Mouse (Mus musculus): Measurements from ENCODE around the gene Asxl1. TPM values are rescaled to one million over a fixed set of nuclear protein-coding genes. Genes with fewer than 3 reads are reported as not detected.
A peak's percentile ranks its signal among the peaks of the same experiment; 100 is the strongest.

The Asxl1 gene
- total and polyA plus RNA-seq, 3 experiments, result 15.2 to 35.5 TPM; not detected in 1

DNA sequence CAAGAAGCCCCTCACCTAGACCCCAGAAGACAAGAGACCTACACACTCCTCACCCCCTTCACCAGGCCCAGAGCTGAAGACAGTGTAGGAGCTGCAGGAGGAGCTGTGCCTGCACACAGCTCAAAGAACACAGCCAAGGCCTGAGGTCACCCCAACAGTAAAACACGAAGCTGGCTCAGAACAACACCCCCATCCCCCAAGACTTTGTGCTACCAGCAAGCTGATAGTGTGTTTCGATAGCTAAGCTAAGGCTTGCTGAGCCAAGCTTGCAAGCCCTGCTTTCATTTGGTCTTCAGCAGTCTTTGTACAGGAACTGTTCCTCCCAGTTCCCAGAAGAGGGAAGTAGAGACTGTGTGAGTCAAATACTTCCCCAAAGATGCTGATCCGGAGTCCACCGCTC is 46.8 kb upstream of the Asxl1 start:
- DNase-seq (ENCODE audit: low read depth, low spot score), result peak; percentile 94
- Histone ChIP-seq H3K79me2 (ENCODE audit: control insufficient read depth, insufficient read depth, low read length, poor library complexity) (peaks cover 27% of the 10 kb centered on the region), H3K27me3 (ENCODE audit: control insufficient read depth in 1 of 2, insufficient read depth in 2 of 2, low read length in 2 of 2) (no peaks in the 10 kb centered on the region), H3K27ac (ENCODE audit: control insufficient read depth, low read depth, low read length) (peak overlapping the region; percentile 97), H3K9me3 (replicated peaks; ENCODE audit: insufficient read depth, low read length) (no peaks in the 10 kb centered on the region), H3K36me3 (ENCODE audit: control insufficient read depth in 1 of 2, insufficient read depth in 2 of 2, low read length in 2 of 2) (peaks cover 0 to 22% of the 10 kb centered on the region in 2 experiments; a peak in 2 of 4 replicates), H3K4me3 (ENCODE audit: control insufficient read depth in 1 of 2, insufficient read depth in 1 of 2, low read depth in 2 of 2, low read length in 2 of 2) (peak overlapping the region; percentile 13 to 38), H3K9ac (ENCODE audit: control insufficient read depth, low read depth, low read length, poor library complexity, severe bottlenecking) (peak overlapping the region; percentile 59), H3K4me1 (ENCODE audit: control insufficient read depth in 1 of 2, insufficient read depth in 2 of 2, low read length in 2 of 2) (peaks cover 0 to 27% of the 10 kb centered on the region in 2 experiments; a peak in 3 of 4 replicates)
- TF ChIP-seq MAZ (IDR thresholded peaks at IDR 0.05; ENCODE audit: low read depth, low read length) (no peak), MYC (IDR thresholded peaks at IDR 0.05; ENCODE audit: low read depth, low read length) (no peak), ELF1 (IDR thresholded peaks at IDR 0.05; ENCODE audit: low read depth, low read length) (0 out of 2 replicates have a peak, but pooled peaks have one; percentile 4), MXI1 (IDR thresholded peaks at IDR 0.05; ENCODE audit: low read depth, low read length) (peak; percentile 55; the same call in 1 of the 2 replicates), ZNF384 (IDR thresholded peaks at IDR 0.05; ENCODE audit: low read depth, low read length) (no peak), ZKSCAN1 (IDR thresholded peaks at IDR 0.05; ENCODE audit: low read depth, low read length) (no peak), ZC3H11A (IDR thresholded peaks at IDR 0.05; ENCODE audit: low read depth, low read length) (peak; percentile 31), TAL1 (IDR thresholded peaks at IDR 0.05; ENCODE audit: low read length) (no peak), SIN3A (IDR thresholded peaks at IDR 0.05; ENCODE audit: low read length) (peak; percentile 46; the same call in 1 of the 2 replicates), USF2 (IDR thresholded peaks at IDR 0.05; ENCODE audit: borderline replicate concordance in 1 of 2, insufficient read depth in 1 of 2, low read depth in 1 of 2, low read length in 2 of 2) (no peak), ETS1 (IDR thresholded peaks at IDR 0.05; ENCODE audit: low read depth, low read length) (peak; percentile 81), MAFK (IDR thresholded peaks at IDR 0.05; ENCODE audit: borderline replicate concordance, low read depth, low read length) (no peak), UBTF (IDR thresholded peaks at IDR 0.05; ENCODE audit: borderline replicate concordance, insufficient read depth, low read depth, low read length) (no peak), ZMIZ1 (IDR thresholded peaks at IDR 0.05; ENCODE audit: low read depth, low read length) (no peak), EP300 (IDR thresholded peaks at IDR 0.05; ENCODE audit: low read depth in 1 of 2, low read length in 2 of 2) (peak; percentile 66 to 79), RAD21 (IDR thresholded peaks at IDR 0.05; ENCODE audit: low read depth, low read length) (peak; percentile 62), TCF12 (IDR thresholded peaks at IDR 0.05; ENCODE audit: low read depth, low read length) (no peak; the same call in 1 of the 2 replicates), GABPA (IDR thresholded peaks at IDR 0.05; ENCODE audit: low read depth, low read length) (no peak), HCFC1 (IDR thresholded peaks at IDR 0.05; ENCODE audit: low read depth, low read length) (no peak), MYB (IDR thresholded peaks at IDR 0.05; ENCODE audit: low read depth, low read length) (peak; percentile 39; the same call in 1 of the 2 replicates), CHD2 (IDR thresholded peaks at IDR 0.05; ENCODE audit: low read length) (0 out of 2 replicates have a peak, but pooled peaks have one; percentile 26), MEF2A (IDR thresholded peaks at IDR 0.05; ENCODE audit: extremely low read depth, insufficient replicate concordance, low read depth, low read length, poor library complexity, severe bottlenecking) (no peak), GATA1 (IDR thresholded peaks at IDR 0.05; ENCODE audit: low read depth, low read length) (peak; percentile 77), POLR2A (IDR thresholded peaks at IDR 0.05; ENCODE audit: control insufficient read depth in 1 of 2, insufficient read depth in 1 of 2, low read depth in 1 of 2, low read length in 2 of 2, poor library complexity in 1 of 2) (no peak), RCOR1 (IDR thresholded peaks at IDR 0.05; ENCODE audit: low read depth, low read length) (peak; percentile 50; the same call in 1 of the 2 replicates), POLR2AphosphoS2 (IDR thresholded peaks at IDR 0.05; ENCODE audit: low read length) (no peak), USF1 (IDR thresholded peaks at IDR 0.05; ENCODE audit: low read depth, low read length) (no peak), KAT2A (conservative IDR thresholded peaks at IDR 0.05; ENCODE audit: low read depth, low read length) (no peak), CTCF (IDR thresholded peaks at IDR 0.05 in 2 of 3, conservative IDR thresholded peaks at IDR 0.05 in 1 of 3; ENCODE audit: control insufficient read depth in 1 of 3, insufficient read depth in 1 of 3, low read depth in 2 of 3, low read length in 3 of 3, poor library complexity in 1 of 3, severe bottlenecking in 1 of 3) (peak in 1 of 3 experiments; percentile 49; a peak in 2 of 6 replicates), SMC3 (IDR thresholded peaks at IDR 0.05; ENCODE audit: low read depth, low read length) (peak; percentile 54), CHD1 (IDR thresholded peaks at IDR 0.05; ENCODE audit: low read depth, low read length) (no peak), TBP (IDR thresholded peaks at IDR 0.05; ENCODE audit: low read depth, low read length) (peak; percentile 50; the same call in 1 of the 2 replicates), NRF1 (IDR thresholded peaks at IDR 0.05; ENCODE audit: insufficient read depth, low read depth, low read length, poor library complexity, severe bottlenecking) (no peak), NELFE (IDR thresholded peaks at IDR 0.05; ENCODE audit: low read depth, low read length) (no peak), E2F4 (IDR thresholded peaks at IDR 0.05; ENCODE audit: borderline replicate concordance, low read depth, low read length) (no peak), BHLHE40 (IDR thresholded peaks at IDR 0.05; ENCODE audit: borderline replicate concordance, low read depth, low read length) (0 out of 2 replicates have a peak, but pooled peaks have one; percentile 22), POLR2AphosphoS5 (IDR thresholded peaks at IDR 0.05; ENCODE audit: borderline replicate concordance, low read depth, low read length) (no peak)

Data from MEL (cell line).